Comparison of ENCODE assay signal across 8 mouse cellular contexts in the genomic region with DNA sequence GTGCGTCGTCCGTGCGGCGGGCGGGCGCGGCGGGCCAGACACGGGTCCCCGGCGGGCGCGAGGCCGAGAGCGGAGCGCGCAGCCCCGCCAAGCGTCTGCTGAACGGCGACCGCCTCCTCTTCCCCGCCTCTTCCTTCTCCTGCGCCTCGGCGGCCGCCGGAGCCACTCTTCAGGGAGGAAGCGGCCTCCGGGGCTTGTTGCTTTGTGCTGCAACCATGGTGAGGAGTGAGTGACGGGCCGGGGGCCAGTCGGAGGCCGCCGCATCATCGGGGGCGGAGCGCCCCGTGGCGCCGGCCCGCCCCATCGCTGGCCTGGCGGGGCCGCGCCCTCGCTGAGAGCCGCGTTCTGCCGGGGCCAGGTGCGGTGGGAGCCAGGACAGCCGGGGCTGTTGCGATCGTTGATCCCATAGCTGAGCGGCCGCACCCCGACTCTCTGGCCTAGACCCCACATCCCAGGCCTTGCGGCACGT. TPM values are rescaled to one million over a fixed set of nuclear protein-coding genes. Genes with fewer than 3 reads are reported as not detected.
DNase-seq lines count a peak whose midpoint lies in the region; ATAC-seq lines count a peak whose summit lies in the region.

No protein-coding gene starts in this region.

- H3K9ac ChIP-seq in hindbrain, embryonic 11.5 days (ENCODE audit: low read depth, low read length): peak overlapping the region; percentile 90
- H3K9ac ChIP-seq in lung, embryonic 16.5 days (ENCODE audit: low read length): peak overlapping the region; percentile 94

- peak; percentile 96 for DNase-seq in NIH3T3 (ENCODE audit: low read depth)
- DNase-seq in cerebellum, adult 9-11 months: peak; percentile 96
- peak; percentile 89 to 97 for DNase-seq in frontal cortex, adult 2 months (ENCODE audit: extremely low spot score in 1 of 2, low spot score in 1 of 2)
- DNase-seq in hindbrain, embryonic 11.5 days (ENCODE audit: low spot score): peak; percentile 94
- DNase-seq in layer of hippocampus, adult 9-11 months: peak; percentile 96
- DNase-seq in ovary, adult 18-20 months (ENCODE audit: low spot score): peak; percentile 95
- DNase-seq in thymus, postnatal 0 days (ENCODE audit: low spot score): peak; percentile 93

- peak; percentile 99 for ATAC-seq in hindbrain, embryonic 11.5 days (ENCODE audit: low FRiP score)
- peak; percentile 98 for ATAC-seq in lung, embryonic 16.5 days (ENCODE audit: low read depth)

- H3K27me3 ChIP-seq in hindbrain, embryonic 11.5 days (ENCODE audit: control insufficient read depth, insufficient read depth, low read length): peaks cover 2% of the 10 kb centered on the region; the same call in 1 of the 2 replicates
- no peaks in the 10 kb centered on the region for H3K27me3 ChIP-seq in lung, embryonic 16.5 days (ENCODE audit: control insufficient read depth, insufficient read depth, low read depth, low read length)

- H3K4me1 ChIP-seq in hindbrain, embryonic 11.5 days (replicated peaks; ENCODE audit: control insufficient read depth, insufficient read depth, low read length): peaks cover 2% of the 10 kb centered on the region
- H3K4me1 ChIP-seq in lung, embryonic 16.5 days (replicated peaks; ENCODE audit: control insufficient read depth, insufficient read depth, low read length): peaks cover 26% of the 10 kb centered on the region

- WGBS in hindbrain, embryonic 11.5 days: 0% methylated on average over 34 of the region's 60 CpGs
- 0% methylated on average over 39 of the region's 60 CpGs for WGBS in lung, embryonic 16.5 days

- H3K27ac ChIP-seq in hindbrain, embryonic 11.5 days (ENCODE audit: low read depth, low read length): peak overlapping the region; percentile 96
- peak overlapping the region; percentile 98 for H3K27ac ChIP-seq in lung, embryonic 16.5 days (ENCODE audit: low read length)

- H3K36me3 ChIP-seq in hindbrain, embryonic 11.5 days (ENCODE audit: control insufficient read depth, insufficient read depth, low read length): no peaks in the 10 kb centered on the region
- no peaks in the 10 kb centered on the region for H3K36me3 ChIP-seq in lung, embryonic 16.5 days (ENCODE audit: control insufficient read depth, insufficient read depth, low read length)

- peak overlapping the region; percentile 89 for H3K4me3 ChIP-seq in hindbrain, embryonic 11.5 days (ENCODE audit: low read depth, low read length)
- H3K4me3 ChIP-seq in lung, embryonic 16.5 days (ENCODE audit: low read length): peak overlapping the region; percentile 97

- H3K4me2 ChIP-seq in hindbrain, embryonic 11.5 days (replicated peaks; ENCODE audit: low read depth, low read length): peak overlapping the region; percentile 75
- H3K4me2 ChIP-seq in lung, embryonic 16.5 days (ENCODE audit: low read depth, low read length): peak overlapping the region; percentile 89

- no peaks in the 10 kb centered on the region for H3K9me3 ChIP-seq in hindbrain, embryonic 11.5 days (ENCODE audit: control insufficient read depth, low read length)
- H3K9me3 ChIP-seq in lung, embryonic 16.5 days (ENCODE audit: control insufficient read depth, low read length): no peaks in the 10 kb centered on the region

RNA-seq across cellular contexts. Expression of gene Rapgef2, which starts 0.8 kb away (rescaled TPM):
- 52.8 and 60.3 TPM in 2 replicates for polyA plus RNA-seq in frontal cortex, adult 2 months (2012; rRNA removed)
- 6.7 and 8.1 TPM in 2 replicates for polyA plus RNA-seq in hindbrain, embryonic 11.5 days (2014; fragmentation: Nextera tagmentation; extraction: Ambion mirVana)
- 5.1 and 6.0 TPM in 2 replicates for polyA plus RNA-seq in lung, embryonic 16.5 days (2015; fragmentation: Nextera tagmentation; extraction: Ambion mirVana)
- 4.3 and 5.7 TPM in 2 replicates for polyA plus RNA-seq in thymus, postnatal 0 days (2015; fragmentation: Nextera tagmentation; extraction: Ambion mirVana)

RNA-seq across cellular contexts. Expression of gene Gm17359, which starts 49.3 kb away (rescaled TPM):
- not detected in 2 replicates for polyA plus RNA-seq in frontal cortex, adult 2 months (2012; rRNA removed)
- polyA plus RNA-seq in hindbrain, embryonic 11.5 days (2014; fragmentation: Nextera tagmentation; extraction: Ambion mirVana): not detected in 2 replicates
- not detected in 2 replicates for polyA plus RNA-seq in lung, embryonic 16.5 days (2015; fragmentation: Nextera tagmentation; extraction: Ambion mirVana)
- 0.23 TPM in 1 of 2 replicates, not detected in the other for polyA plus RNA-seq in thymus, postnatal 0 days (2015; fragmentation: Nextera tagmentation; extraction: Ambion mirVana)

Comparison
In these comparisons a context has a peak if more than half of its experiments do, and no peak if none do; other contexts are left out.
1. Peak in every context shown above with its lines: DNase-seq, ATAC-seq, H3K4me3 ChIP-seq and H3K27ac ChIP-seq.